Mouse (Mus musculus) kidney, adult 18-20 months (tissue): ENCODE data around the gene Pth1r.

Source experiments
- DNase-seq: peaks from one replicate; pipeline ENCODE4 v3.0.0; 2021

Pth1r gene

DNA sequence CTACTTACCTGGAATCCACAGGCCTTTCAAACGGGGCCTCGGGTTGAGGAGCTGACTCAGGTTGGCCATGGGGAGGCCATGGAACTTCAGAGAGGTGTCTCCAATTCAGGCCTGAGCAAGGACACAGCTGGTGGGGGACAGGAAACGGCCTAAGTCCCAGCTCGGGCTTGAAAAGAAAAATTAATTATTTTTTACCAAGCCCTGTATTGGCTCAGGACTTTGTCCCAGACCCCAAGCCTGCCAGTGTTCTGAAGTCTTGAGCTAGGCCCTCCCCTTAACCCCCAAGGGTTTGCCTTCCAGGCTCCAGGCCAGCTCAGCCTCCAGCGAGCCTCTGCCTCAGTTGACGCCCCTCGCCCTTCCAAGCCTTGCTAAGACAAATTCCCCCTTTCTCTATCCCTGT lies at the start of gene Pth1r:
TSS of gene Pth1r (minus strand) at position 185 of the 400 bp plus-strand sequence.
- DNase-seq: peak; percentile 66

DNA sequence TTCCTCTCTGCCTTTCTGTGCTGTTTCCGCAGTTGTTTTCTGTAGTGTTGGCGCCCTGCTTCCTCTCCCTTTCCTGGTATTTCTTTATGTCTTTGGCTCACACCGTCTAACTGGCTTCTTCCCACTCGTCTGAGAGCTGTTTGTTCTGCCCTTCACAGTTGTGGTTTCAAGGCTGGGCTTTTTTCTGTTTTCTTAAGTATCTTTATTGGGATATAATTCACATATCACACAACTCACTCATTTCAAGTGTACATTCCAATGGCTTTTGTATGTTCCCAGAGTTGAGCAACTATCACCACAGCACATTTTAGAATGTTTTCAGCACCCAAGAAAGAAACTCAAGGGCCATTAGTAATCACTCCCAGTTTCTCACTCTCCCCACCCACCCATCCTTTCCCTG lies 43.5 kb upstream of the Pth1r start:
- no peak for DNase-seq

DNA sequence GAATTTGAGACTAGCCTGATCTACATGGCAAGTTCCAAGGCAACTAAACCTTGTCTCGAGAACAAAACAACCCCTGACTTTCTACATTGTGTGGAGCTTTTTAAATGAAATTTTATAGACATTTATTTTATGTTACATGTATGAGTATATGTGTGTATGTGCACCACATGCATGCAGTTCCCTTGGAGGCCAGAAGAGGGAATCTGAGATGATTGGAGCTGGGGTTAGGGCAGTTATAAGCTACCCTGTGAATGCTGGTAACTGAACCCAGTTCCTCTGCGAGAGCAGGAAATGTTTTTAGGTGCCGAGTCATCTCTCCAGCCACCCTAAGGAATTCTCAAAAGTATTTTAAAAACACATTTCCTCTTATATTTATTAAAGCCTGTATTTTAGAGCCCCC lies 41.2 kb upstream of the Pth1r start:
- DNase-seq: no peak

DNA sequence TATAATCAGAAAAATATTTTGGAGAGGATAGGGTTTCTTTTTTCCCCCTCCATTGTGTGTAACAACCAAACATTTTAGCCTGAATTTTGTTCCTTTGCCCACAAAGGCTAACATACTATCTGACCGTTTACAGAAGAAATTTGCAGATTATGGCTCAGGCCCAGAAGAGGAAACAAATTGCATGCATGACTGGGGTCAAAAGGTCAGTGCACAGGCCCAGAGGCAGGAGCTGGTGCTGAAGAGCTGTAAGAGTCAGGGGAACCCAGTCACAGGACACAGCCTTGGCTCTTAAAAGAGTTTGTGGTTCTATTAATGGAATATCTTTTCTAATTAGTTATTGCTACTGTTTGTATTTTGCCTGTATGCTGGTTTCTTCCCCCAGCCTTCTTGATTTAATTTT lies 36.7 kb upstream of the Pth1r start:
- DNase-seq: no peak

DNA sequence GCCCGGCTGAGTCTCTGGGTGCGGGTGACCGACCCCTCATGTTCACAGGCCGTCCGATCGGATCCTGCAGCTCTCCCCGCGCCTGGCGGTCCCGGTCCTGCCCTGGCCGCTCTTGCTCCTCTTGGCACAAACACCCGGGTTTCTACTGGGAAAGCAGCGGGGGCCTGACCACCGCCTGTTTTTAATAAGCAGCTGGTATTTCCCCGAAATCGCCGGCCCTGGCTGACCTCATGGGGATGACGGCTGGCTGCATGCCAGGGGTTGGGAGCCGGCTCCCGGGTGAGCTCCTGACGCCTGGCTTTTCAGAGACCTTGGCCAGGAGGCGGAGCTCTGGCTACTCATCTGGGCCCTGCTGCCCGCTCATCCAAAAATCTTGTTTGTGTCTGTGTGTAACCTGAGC lies 34.8 kb upstream of the Pth1r start:
- DNase-seq: peak; percentile 92

DNA sequence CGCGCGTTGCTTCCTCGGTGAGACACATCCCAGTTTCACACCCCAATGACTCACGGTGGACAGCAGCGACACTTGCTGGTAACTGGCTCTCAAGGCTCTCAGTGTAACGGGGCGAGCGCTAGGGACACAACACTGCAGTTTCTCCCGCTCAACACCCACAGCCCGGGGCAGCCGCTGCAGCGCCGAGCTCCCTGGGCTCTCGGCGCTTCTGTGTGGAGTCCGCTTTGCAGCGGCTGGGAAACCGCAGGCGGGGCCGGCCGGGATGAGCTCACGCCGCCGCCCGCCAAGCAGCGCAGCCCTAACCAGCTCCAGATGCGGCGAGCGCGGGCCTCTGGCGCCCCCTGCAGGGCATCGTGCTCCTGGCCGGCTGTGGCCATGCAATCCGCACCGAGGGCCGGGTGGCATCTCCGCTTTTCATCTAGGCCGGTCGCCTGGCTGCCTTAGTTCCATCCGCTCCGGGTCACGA lies 34.3 kb upstream of the Pth1r start:
- DNase-seq: peak; percentile 95

DNA sequence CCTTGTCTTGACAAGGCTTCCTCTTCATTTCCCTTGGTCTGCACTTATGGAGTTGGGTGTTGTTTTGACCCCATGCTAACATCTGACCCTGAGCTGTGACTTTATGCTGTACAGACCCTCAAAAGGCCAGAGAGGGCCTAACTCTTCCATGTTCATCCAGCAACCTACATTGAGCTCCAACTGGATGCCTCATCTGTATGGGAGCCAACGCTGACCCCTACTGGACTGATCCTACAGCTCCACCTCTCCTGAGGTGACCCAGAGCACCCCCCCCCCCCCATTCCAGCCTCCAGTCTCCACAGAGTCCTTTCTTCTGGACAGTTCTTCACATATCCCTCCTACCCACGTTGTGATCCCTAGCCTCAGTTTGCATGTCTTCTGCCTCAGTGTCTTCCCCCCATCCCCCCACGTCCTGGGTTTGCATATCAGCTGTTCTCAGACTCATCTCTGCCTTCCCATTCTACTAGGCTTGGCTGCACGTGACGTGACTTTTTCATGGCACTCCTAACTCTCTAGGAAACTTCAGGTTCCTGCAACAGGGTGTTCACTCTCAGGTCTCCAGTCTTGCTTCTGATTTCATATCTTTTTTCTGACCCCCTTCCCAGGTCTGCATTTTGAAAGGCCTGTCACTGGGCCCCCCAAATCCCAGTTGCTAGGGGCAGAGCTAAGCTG lies 32.4 kb upstream of the Pth1r start:
- DNase-seq: no peak

DNA sequence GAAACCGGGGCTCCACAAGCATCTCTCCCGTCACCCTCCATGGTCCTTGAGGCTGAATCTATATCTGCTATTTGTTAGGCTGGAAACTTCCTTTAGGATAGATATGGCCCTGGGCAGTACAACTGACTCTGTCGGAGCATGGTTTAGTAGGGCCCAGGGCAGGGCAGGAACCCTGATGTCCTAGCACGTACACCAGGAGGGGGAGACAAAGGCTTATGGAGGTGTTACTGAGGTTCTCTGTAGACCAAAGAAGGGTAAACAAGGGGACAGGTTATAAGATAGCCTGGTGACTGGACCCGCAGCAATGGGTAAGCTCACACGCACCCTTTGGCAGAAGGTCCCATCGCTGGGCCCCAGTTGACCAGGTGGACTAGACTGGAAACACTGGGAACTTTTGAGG lies 31.6 kb upstream of the Pth1r start:
- DNase-seq: no peak

DNA sequence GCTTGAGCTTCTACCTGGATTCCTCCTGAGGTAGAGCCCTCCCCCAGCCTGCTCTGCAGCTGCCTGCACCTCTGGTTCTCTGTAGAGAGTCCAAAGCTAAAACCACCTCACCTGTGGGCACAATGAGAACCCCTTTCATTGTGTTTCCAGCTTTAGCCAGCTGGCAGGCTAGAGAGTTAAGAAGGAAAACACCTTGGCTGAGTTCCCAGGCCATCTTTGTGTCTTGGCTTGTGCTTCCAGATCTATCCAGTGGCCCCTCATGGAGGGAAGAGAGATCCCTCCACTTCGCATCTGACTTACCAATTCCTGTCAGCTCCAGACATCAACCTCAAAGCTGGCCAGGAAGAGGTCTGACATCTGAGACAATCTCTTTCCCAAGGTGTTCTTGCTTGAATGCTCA lies 31.2 kb upstream of the Pth1r start:
- no peak for DNase-seq

DNA sequence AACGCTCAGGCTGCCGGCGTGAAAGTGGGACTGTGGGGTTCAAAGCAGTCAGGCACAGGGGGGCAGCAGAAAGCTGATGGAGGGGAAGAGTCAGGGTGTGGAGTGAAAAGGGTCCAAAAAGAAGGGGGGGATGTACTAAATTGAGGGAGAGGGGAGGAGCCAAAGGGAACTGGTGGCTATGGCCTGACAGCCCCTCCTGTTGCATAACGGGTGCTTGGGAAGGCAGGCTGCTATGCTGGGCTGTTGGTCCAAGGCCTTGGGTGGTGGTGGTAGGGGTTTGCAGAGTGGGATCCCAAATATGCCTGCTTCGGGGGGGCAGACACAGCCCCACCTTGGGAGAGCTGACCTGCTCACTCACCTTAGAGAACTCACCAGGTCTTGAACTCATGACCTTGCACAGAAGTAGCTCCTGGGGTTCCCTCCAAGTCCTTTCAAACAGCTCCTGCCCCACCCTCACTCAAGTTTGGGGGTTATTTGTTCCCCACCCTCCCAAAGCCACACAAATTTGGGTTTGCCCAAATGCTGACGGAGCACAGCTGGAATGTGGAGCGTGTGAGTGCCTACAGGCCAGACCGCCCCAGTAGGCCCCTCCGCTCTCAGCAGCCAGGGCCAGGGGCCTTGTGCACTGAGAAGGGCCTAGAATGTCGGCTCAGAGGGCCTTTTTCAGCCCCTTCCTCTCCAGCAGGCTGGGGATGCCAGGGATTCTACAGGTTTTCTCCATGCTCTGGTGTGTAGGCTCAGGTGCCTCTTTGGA lies 28.5 kb upstream of the Pth1r start:
- DNase-seq: no peak

DNA sequence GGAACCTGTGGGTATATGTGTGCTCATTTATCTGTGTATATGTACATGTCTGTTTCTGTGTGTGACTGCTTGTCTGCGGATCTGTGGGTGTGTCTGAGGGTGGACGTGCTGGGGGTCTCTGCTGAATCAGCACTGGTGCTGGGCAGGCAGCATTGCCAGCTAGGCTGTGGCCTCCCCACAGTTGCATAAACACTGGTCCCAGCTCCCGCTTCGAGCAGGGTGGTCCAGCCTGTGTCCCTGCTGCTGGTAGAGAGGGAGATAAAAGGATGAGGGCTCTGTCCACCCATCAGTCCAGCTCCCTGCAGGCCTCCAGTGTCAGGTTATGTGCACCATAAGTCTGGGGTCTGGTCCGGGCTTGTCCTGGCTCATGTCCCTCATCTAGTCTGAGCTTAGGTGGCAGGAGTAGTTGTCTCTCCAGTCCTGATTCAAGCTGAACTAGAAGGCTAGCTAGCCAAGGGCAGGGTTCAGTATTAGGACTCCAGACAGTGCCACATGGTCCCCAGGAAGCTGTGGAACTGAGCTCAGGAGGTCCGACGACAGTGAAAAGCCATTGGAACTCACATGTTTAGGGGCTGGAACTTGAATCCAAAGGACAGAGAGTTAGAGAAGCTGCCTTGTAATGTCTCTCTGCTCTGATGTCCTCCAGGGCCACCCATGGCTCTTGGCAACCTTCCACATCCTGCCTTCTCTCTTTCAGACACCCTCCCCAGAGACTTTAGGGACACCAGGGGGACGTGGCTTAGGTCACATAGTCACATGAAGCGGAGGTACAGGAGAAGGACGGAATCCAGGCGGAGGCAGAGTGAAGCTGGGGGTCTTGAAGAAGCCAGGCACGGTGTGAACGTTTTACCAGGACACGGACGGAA lies 27.7 kb upstream of the Pth1r start:
- DNase-seq: no peak

DNA sequence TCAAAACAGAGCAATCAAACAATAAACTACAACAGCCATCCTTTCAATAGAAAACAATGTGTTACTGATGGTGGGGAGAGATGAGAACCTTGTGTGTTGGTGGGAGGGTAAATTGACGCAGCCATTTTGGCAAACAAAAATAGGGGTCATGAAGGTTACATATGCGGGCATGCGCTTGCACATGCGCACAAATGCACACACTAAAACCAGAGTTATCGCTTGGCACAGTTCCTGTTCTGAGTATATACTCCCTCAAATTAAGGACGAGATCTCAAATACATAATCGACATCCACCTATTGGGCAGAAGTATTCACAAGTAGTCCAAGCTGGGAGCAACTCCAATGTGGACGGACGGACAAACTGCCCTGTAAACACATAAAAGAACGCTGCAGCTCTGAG lies 25.4 kb upstream of the Pth1r start:
- DNase-seq: no peak

DNA sequence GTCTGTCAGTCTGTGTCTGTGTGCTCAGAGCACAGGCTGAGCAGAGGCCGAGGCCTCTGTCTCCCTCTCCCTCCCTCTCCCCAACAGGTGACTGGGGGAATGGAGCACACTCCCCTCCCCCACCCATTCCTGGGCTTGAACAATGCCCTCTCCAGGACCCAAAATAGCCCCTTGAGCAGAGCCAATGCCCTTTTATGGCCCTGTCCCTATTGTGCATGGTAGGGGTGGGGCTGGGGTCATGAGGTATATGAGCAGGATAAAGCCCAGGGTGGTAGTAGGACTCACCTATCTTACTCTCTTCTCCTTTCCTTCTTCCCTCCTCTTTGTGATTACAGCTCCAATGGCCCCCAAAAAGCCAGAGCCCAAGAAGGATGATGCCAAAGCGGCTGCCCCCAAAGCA lies 16.5 kb upstream of the Pth1r start:
- no peak for DNase-seq

DNA sequence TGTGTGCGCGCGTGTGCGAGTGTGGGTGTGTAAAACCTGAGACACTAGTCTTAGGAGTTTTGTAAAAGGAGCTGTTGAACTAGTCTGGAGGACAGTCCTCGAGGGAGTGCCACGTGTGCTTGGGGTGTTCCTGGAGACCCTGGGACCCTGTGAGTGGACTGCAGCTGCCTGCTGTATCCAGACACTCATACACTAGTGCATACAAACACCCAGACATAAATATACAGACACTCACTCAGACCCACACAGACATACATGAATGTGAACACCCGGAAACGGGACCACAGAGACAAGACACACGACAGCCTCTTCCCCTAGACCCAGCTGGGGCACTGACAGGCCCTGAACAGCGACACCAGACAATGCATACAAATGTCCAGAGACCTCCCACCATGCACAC lies 15.8 kb upstream of the Pth1r start:
- DNase-seq: no peak

DNA sequence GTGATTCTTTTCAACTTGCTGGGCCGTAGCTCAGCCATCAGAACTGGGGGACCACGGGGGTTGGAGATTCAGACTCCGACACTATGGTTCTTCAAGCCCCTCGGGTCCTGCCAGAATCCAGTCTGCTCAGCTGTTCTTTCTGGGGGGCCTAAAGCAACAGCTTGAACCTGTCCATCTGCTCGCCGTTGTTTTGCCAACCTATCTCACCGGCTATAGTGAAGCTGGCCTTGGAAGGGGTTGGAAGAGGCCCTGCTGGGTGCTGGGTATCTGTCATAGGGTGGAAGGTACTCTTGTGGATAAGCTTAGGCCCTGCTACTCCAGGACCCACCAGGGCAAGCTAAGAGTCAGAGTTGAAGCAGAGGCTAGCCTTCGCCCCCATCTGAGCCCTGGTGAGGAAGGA lies 13.9 kb upstream of the Pth1r start:
- DNase-seq: no peak

DNA sequence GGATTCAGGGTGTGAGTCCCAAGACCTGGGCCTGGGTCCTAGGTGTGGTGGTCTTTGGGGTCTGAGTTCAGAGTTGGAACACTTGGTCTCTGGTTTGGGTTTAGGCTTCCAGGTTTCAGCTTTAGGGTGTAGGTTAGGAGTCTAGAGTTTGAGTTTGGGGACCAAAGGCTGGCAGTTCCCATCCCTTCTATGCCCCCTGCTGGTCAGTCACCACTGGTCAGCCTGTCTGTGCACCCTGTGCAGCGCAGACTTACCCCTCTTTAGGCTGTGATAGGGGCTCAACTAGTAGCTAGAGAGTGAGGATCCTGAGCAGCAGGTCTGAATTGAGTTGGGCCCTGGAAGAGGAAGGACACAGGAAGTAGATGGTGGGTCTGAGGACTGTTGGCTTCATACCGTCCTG lies 12.3 kb upstream of the Pth1r start:
- DNase-seq: peak; percentile 83

DNA sequence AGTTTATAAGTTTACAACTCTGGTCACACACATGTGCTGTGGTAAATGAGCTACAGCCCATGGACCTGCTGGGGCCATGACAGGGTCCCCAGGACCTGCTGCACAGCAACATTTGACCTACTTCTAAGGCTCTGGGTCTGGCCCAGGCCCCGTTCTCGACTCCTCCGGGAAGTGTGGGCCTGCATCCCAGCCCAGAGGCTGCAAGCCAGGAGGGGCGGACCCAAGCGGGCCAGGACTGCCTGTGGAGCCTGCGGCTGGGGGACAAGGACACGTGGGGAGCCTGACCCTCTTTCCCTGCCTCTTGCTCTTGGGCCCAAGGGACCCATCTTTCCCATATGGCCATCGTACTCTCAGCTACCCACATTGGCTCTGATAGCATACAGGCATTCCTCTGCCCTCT lies 11.7 kb upstream of the Pth1r start:
- peak; percentile 76 for DNase-seq

DNA sequence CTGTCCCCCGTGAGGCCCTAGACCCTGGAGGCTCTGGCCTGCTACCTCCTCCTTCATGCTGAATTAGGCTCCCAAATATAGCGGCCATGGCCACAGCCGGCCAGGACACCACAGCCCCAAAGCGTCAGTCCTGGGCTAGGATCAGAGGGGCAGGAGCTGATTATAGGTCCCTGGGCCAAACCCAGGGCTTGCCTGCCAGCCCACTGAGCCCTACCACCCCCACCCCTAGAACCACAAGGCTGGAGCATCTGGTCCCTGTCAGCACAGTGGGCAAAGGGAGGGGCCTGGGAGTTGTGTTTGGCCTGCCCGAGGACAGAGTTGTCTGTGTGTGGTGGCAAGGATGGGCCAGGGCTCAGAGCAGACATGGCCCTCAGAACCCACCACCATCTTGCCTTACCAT lies 10.9 kb upstream of the Pth1r start:
- no peak for DNase-seq

DNA sequence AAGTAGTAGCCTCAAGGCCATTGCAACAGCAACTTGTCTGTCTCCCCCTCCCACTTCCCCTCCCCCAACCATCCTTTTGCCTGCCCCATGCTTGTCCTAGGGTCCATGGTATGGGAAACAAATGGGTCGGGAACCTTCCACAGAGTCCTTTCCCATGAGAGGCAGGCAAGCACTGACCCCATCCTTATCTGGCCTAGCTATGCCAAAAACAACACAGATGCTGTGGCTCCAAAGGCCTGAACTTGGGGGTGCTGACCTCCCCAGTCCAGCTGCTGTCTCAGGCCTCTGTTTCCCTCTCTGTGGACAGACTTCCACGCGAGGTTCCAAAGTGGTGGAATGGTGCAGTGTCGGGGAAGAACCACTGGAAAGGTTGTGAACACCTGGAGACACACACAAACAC lies 6.8 kb upstream of the Pth1r start:
- DNase-seq: peak; percentile 7

DNA sequence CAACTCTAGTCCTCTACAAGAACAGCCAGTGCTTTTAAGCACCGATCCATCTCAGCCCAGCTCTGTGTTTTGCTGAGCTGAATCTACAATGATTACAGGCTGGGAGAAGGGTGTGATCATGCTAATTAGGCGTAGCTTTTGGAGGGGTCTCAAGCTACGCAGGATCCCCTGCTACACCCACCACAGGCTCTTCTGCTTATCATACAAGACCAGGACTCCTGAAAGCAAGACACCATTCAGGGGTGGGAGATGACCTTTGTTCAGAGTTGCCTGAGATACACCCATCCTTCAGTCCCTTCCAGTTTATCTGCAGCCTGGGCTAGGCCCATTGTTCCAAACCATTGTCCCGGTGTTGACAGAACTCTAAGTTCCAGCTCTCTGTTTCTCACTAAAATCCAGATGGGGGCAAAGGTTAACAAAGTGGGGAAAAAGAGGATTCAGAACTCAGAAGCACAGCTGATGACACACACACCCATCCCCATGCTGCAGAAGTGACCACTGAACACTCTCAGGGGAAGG lies 6.0 kb upstream of the Pth1r start:
- no peak for DNase-seq

DNA sequence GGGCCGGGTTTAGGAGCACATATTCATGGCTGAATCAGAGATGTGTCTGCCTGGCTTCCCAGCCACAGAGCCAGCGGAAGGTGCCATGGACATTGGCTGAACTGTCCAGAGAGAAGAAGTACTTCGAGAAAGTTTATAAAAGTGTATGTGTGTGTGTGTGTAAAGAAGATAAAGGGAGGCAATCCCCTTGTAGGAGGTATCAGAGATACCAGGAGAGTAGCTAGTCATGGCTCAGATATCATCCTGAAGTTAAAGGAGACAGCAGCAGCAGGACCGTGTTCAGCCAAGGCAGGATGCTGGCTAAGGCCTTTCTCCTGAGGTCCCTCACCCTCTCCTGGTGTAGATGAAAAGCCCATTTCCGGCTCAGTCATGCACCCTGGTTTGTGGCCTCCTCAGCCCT lies 4.5 kb upstream of the Pth1r start:
- no peak for DNase-seq

DNA sequence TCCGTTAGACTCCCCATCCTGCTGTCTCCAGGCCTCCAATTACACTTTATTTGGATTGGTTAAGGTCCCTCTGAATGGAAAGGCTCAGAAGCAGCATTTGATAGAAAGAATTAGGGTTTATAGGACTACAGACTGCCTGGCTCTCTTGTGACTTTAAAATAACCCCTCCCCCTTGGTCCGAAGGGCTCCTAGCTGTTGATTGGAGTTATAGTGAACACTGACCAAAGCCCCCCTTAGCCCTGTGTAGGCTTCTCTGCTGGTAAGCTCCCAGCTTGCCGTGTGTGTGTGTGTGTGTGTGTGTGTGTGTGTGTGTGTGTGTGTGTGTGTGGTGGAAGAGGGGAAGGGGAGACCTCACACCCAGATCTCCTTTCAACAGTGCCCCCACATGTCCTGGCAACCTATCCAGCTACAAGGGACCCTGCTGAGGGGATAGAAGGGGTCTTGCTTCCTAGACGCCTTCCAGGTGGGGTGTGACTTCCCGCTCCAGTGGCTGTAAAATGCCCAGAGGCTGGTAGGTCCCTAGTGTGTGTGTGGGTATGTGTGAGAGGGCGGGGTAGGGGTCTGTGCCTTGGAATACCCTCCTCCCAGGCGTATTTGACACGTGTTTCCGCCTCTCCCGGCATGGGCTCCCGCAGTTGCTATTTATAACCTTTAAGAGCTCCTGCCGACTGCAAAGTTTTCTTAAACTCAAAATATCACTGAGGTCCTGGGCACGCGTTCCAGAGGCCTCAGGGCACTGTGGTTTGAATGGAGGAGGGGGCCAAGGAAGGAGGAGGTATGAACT lies 3.7 kb upstream of the Pth1r start:
- DNase-seq: peak; percentile 27

DNA sequence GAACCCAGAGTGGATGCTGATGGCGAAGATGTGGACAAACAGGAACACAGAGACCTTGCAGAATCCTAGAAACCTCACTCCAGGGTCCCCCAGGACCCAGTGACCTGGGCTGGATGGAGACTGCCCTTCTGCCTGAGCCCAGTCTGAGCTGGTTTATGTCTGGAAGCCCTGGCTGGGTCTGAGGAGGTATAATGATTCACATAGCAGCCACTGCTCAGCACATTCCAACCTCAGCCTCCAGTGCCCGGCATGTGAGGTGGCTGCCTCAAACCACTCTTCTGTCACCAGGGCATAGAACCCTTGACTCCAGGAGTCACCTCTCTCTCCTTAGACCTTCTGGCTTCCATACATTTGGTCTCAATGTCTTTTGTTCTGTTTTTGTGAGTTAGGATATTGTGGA lies 1.5 kb upstream of the Pth1r start:
- peak; percentile 80 for DNase-seq
